Mouse (Mus musculus): ENCODE data around the gene Creb3l4.

DNA sequence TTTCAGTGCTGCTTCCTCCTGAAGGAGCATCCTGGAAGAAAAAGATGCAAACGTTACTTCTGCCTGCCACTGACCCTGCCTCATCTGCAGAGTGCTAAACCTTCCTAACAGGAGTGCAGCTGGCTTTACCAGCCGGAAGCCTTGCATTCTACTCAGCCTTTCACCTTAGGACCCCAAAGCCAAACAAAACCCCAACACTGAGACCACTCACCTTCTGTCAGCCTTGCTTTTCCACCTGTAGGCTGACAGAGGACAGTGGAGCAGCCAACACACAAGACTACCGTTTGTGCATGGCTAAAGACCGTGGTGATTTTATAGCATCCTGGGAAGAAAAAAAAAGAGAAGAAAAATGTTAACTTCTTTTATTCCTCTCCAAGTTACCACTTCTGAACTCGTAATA, 30.6 kb downstream of the Creb3l4 start:
- TF ChIP-seq CTCF (IDR thresholded peaks at IDR 0.05; ENCODE audit: insufficient read depth, low read length): no peak
- TF ChIP-seq POLR2A (IDR thresholded peaks at IDR 0.05; ENCODE audit: borderline replicate concordance, extremely low read depth, low read depth, low read length): no peak

All from lung, adult 2 months (tissue).